Mouse (Mus musculus): ENCODE results near the gene Sec14l4. TPM values are rescaled to one million over a fixed set of nuclear protein-coding genes. Genes with fewer than 3 reads are reported as not detected.
"Not testable (repeated sequence)": the region's sequence is repeated elsewhere in the genome, so short reads cannot be mapped to it uniquely, and the experiment has no call there.

Gene Sec14l4
- polyA plus RNA-seq, 1 experiment from 2014 or later: not detected

DNA sequence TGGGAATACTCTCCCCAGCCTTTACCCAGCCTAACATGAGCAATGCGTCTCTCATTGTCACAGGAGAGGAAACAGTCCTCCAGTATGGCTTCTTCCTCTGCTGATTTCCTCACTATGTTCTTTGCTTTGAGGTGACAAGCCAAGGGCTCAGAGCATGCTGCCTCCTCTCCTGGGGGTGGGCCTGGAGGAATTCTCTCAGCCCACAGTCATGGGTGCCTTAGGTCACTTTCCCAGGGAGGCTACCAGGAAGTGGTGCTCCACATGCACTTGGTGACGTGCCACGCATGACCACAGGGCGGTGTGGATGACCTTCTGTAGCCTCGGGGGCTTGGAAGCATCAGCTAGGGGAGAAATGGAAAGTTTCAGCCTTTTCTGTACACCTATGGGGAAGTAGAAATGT, 35.8 kb upstream of the Sec14l4 start:
- H3K4me1 ChIP-seq (replicated peaks; ENCODE audit: control insufficient read depth, insufficient read depth, low read length): 0 out of 2 replicates have a peak, but pooled peaks cover 3% of the 10 kb centered on the region
- H3K36me3 ChIP-seq (ENCODE audit: control insufficient read depth, insufficient read depth): no peaks in the 10 kb centered on the region
- H3K9me3 ChIP-seq (ENCODE audit: control insufficient read depth, low read length): no peaks in the 10 kb centered on the region
- H3K4me2 ChIP-seq (ENCODE audit: low read length): no peak overlapping the region
- H3K27me3 ChIP-seq (replicated peaks; ENCODE audit: control insufficient read depth, insufficient read depth, low read length): peaks cover 26% of the 10 kb centered on the region
- H3K27ac ChIP-seq (ENCODE audit: low read length): no peak overlapping the region
- no peak for ATAC-seq
- H3K4me3 ChIP-seq (replicated peaks; ENCODE audit: low read length): no peak overlapping the region
- 89% methylated on average over 5 of the region's 5 CpGs for WGBS
- H3K9ac ChIP-seq (replicated peaks; ENCODE audit: low read depth, low read length): no peak overlapping the region

DNA sequence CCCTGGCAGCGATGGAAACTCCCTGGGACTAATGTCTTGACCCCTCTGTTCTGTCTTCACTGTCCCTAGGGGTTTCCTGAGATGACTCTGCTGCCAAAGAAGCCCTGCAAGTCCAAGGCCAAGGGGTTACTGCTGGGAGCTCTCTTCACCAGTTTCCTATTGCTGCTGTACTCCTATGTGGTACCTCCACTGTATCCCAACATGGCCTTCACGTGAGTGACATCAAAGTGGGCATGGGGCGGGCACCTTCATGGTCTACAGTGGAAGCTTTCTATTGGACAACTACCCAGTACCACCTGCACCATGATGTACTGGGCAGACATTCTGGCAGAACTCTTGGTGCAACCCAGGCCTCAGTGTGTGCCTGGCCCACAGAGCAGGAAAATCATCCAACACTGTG, 34.4 kb upstream of the Sec14l4 start:
- H3K27ac ChIP-seq (ENCODE audit: low read length): no peak overlapping the region
- H3K4me1 ChIP-seq (replicated peaks; ENCODE audit: control insufficient read depth, insufficient read depth, low read length): 0 out of 2 replicates have a peak, but pooled peaks cover 3% of the 10 kb centered on the region
- no peak for ATAC-seq
- no peak overlapping the region for H3K4me2 ChIP-seq (ENCODE audit: low read length)
- no peak overlapping the region for H3K9ac ChIP-seq (replicated peaks; ENCODE audit: low read depth, low read length)
- H3K27me3 ChIP-seq (replicated peaks; ENCODE audit: control insufficient read depth, insufficient read depth, low read length): peaks cover 26% of the 10 kb centered on the region
- WGBS: 90% methylated on average over 3 of the region's 3 CpGs
- no peaks in the 10 kb centered on the region for H3K9me3 ChIP-seq (ENCODE audit: control insufficient read depth, low read length)
- no peaks in the 10 kb centered on the region for H3K36me3 ChIP-seq (ENCODE audit: control insufficient read depth, insufficient read depth)
- no peak overlapping the region for H3K4me3 ChIP-seq (replicated peaks; ENCODE audit: low read length)

DNA sequence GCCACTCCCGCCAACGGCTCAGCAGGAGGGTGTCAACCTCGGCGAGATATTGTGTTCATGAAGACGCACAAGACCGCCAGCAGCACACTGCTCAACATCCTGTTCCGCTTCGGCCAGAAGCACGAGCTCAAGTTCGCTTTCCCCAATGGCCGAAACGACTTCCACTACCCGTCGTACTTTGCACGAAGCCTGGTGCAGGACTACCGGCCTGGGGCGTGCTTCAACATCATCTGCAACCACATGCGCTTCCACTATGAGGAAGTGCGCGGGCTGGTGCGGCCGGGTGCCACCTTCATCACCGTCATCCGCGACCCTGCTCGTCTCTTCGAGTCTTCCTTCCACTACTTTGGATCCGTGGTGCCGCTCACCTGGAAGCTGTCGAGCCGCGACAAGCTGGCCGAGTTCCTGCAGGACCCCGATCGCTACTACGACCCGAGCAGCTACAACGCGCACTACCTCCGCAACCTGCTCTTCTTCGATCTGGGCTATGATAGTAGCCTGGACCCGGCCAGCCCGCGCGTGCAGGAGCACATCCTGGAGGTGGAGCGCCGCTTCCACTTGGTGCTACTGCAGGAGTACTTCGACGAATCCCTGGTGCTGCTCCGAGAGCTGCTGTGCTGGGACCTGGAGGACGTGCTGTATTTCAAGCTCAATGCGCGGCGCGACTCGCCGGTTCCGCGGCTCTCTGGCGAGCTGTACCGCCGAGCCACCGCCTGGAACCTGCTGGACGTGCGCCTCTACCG, 33.1 kb upstream of the Sec14l4 start:
- no peak overlapping the region for H3K27ac ChIP-seq (ENCODE audit: low read length)
- peak overlapping the region; percentile 18 for H3K4me3 ChIP-seq (replicated peaks; ENCODE audit: low read length)
- no peak overlapping the region for H3K9ac ChIP-seq (replicated peaks; ENCODE audit: low read depth, low read length)
- no peaks in the 10 kb centered on the region for H3K9me3 ChIP-seq (ENCODE audit: control insufficient read depth, low read length)
- H3K27me3 ChIP-seq (replicated peaks; ENCODE audit: control insufficient read depth, insufficient read depth, low read length): peaks cover 26% of the 10 kb centered on the region
- 0 out of 2 replicates have a peak, but pooled peaks cover 3% of the 10 kb centered on the region for H3K4me1 ChIP-seq (replicated peaks; ENCODE audit: control insufficient read depth, insufficient read depth, low read length)
- ATAC-seq: no peak
- H3K4me2 ChIP-seq (ENCODE audit: low read length): peak overlapping the region; percentile 25
- H3K36me3 ChIP-seq (ENCODE audit: control insufficient read depth, insufficient read depth): no peaks in the 10 kb centered on the region
- WGBS: 6% methylated on average over 66 of the region's 66 CpGs

DNA sequence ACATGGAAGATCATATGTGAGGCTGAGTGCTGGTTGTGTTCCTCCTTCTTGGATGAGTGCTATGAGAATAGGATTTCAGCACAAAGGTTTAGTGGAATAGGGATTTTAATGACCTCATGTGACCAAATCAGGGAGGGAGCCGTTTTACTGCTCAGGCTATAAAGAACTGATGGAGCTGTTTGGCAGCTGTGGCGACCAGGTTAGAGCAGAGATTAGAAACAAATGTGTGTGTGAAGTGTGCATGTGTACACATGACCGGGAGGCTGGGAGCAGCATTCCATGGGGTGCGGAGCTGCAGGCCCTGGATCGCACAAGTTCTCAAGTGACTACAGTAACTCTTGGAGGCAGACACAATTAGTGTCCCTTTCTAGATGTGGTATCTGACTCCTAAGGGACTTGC, 31.7 kb upstream of the Sec14l4 start:
- H3K4me1 ChIP-seq (replicated peaks; ENCODE audit: control insufficient read depth, insufficient read depth, low read length): 0 out of 2 replicates have a peak, but pooled peaks cover 3% of the 10 kb centered on the region
- ATAC-seq: no peak
- H3K9me3 ChIP-seq (ENCODE audit: control insufficient read depth, low read length): no peaks in the 10 kb centered on the region
- WGBS: 79% methylated on average over 5 of the region's 5 CpGs
- no peaks in the 10 kb centered on the region for H3K36me3 ChIP-seq (ENCODE audit: control insufficient read depth, insufficient read depth)
- H3K4me2 ChIP-seq (ENCODE audit: low read length): no peak overlapping the region
- no peak overlapping the region for H3K4me3 ChIP-seq (replicated peaks; ENCODE audit: low read length)
- H3K27ac ChIP-seq (ENCODE audit: low read length): no peak overlapping the region
- H3K9ac ChIP-seq (replicated peaks; ENCODE audit: low read depth, low read length): no peak overlapping the region
- peaks cover 26% of the 10 kb centered on the region for H3K27me3 ChIP-seq (replicated peaks; ENCODE audit: control insufficient read depth, insufficient read depth, low read length)

DNA sequence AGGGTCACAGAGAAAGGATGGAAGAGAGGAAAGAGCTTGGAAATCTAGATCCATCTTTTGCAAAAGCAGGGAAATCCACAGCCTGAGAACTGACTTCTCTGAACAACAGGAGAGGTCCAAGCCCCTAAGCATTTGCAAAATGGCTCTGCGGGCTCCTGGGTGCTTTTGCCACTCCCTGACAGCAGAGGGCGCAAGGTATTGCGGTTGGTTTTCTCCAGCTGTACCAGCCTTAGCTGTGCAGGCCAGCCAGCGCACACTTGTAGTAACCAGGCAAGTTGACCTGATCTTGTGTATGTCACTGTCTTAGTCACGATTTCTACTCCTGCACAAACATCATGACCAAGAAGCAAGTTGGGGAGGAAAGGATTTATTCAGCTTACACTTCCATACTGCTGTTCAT, 29.7 kb upstream of the Sec14l4 start:
- WGBS: 3% methylated on average over 5 of the region's 5 CpGs
- H3K4me1 ChIP-seq (replicated peaks; ENCODE audit: control insufficient read depth, insufficient read depth, low read length): 0 out of 2 replicates have a peak, but pooled peaks cover 3% of the 10 kb centered on the region
- no peaks in the 10 kb centered on the region for H3K9me3 ChIP-seq (ENCODE audit: control insufficient read depth, low read length)
- H3K4me3 ChIP-seq (replicated peaks; ENCODE audit: low read length): no peak overlapping the region
- H3K27ac ChIP-seq (ENCODE audit: low read length): no peak overlapping the region
- no peaks in the 10 kb centered on the region for H3K36me3 ChIP-seq (ENCODE audit: control insufficient read depth, insufficient read depth)
- no peak for ATAC-seq
- H3K27me3 ChIP-seq (replicated peaks; ENCODE audit: control insufficient read depth, insufficient read depth, low read length): peaks cover 26% of the 10 kb centered on the region
- H3K9ac ChIP-seq (replicated peaks; ENCODE audit: low read depth, low read length): no peak overlapping the region
- H3K4me2 ChIP-seq (ENCODE audit: low read length): no peak overlapping the region

DNA sequence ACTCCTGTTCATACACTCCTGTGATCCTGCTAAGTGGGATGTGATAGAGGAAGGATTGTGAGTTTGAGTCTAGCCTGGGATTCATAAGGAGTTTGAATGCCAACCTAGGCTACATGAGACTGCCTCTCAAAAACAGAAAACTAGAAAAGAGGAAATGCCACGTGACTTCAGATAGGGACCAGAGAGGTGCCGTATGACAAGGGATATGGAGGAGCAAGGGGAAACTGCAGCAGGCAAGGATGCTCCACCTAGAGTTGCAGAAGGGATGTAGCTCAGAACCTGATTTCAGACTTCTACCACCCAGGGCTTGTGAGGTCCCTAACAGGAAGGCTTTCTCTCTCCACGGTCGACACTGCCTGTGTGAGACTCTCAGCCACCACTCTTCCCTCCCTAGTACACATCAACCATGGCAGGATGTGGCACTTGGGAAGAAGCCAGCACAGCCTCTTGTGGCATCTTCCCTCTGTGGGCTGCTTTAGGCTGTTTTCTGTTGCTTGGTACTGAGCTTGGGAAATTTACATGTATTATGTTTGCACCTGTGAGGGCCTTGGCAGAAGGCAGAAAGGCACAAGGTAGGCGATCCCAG, 25.9 kb upstream of the Sec14l4 start:
- H3K36me3 ChIP-seq (ENCODE audit: control insufficient read depth, insufficient read depth): no peaks in the 10 kb centered on the region
- no peak overlapping the region for H3K4me3 ChIP-seq (replicated peaks; ENCODE audit: low read length)
- WGBS: 61% methylated on average over 5 of the region's 5 CpGs
- no peaks in the 10 kb centered on the region for H3K9me3 ChIP-seq (ENCODE audit: control insufficient read depth, low read length)
- H3K27me3 ChIP-seq (replicated peaks; ENCODE audit: control insufficient read depth, insufficient read depth, low read length): no peaks in the 10 kb centered on the region; the same call in 1 of the 2 replicates
- no peak overlapping the region for H3K9ac ChIP-seq (replicated peaks; ENCODE audit: low read depth, low read length)
- H3K4me2 ChIP-seq (ENCODE audit: low read length): no peak overlapping the region
- no peaks in the 10 kb centered on the region for H3K4me1 ChIP-seq (replicated peaks; ENCODE audit: control insufficient read depth, insufficient read depth, low read length)
- no peak for ATAC-seq
- H3K27ac ChIP-seq (ENCODE audit: low read length): no peak overlapping the region

DNA sequence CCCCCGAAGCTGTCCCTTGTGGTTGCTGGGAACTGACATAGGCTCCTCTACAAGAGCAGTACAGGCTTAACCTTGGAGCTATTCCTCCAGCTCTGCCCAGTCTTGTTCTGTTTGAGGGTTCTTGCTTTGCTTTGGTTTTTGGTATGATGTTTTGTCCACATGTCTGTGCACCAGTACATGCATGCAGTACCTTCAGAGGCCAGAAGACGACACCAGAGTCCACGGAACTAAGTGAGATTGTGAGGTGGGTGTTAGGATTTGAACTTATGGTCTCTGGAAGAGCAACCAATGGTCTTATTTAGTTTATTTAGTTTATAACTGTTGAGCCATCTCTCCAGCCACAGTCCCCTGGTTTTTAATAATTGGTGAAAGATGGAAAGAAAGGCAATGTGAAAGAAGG, 24.8 kb upstream of the Sec14l4 start:
- H3K27me3 ChIP-seq (replicated peaks; ENCODE audit: control insufficient read depth, insufficient read depth, low read length): no peaks in the 10 kb centered on the region
- H3K27ac ChIP-seq (ENCODE audit: low read length): no peak overlapping the region
- no peaks in the 10 kb centered on the region for H3K4me1 ChIP-seq (replicated peaks; ENCODE audit: control insufficient read depth, insufficient read depth, low read length)
- H3K4me3 ChIP-seq (replicated peaks; ENCODE audit: low read length): no peak overlapping the region
- no peaks in the 10 kb centered on the region for H3K36me3 ChIP-seq (ENCODE audit: control insufficient read depth, insufficient read depth)
- 88% methylated on average over 3 of the region's 3 CpGs for WGBS
- H3K9ac ChIP-seq (replicated peaks; ENCODE audit: low read depth, low read length): no peak overlapping the region
- H3K4me2 ChIP-seq (ENCODE audit: low read length): no peak overlapping the region
- no peaks in the 10 kb centered on the region for H3K9me3 ChIP-seq (ENCODE audit: control insufficient read depth, low read length)
- no peak for ATAC-seq

DNA sequence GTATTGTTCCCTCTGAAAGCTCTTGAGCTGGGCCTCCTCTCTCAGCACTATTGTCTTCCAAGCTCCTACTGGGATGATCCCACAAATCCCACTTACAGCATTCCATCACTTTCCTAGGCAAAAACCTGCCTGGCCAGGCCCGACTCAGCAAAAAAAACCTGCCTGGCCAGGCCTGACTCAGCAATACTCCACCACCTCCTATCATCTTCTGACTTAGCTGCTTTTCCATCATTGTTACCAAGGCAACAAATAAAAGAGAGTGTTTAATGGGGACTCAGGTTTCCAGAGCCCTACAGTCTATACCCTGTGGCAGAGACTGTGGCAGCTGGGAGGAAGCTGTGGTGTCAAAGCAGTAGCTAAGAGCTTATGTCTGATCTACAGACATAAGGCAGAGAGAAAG, 18.6 kb upstream of the Sec14l4 start:
- H3K4me1 ChIP-seq (replicated peaks; ENCODE audit: control insufficient read depth, insufficient read depth, low read length): no peaks in the 10 kb centered on the region
- H3K27ac ChIP-seq (ENCODE audit: low read length): no peak overlapping the region
- ATAC-seq: no peak
- WGBS: 50% methylated on average over 1 of the region's 1 CpGs
- no peak overlapping the region for H3K9ac ChIP-seq (replicated peaks; ENCODE audit: low read depth, low read length)
- no peaks in the 10 kb centered on the region; the same call in 1 of the 2 replicates for H3K9me3 ChIP-seq (ENCODE audit: control insufficient read depth, low read length)
- no peak overlapping the region for H3K4me3 ChIP-seq (replicated peaks; ENCODE audit: low read length)
- no peaks in the 10 kb centered on the region for H3K27me3 ChIP-seq (replicated peaks; ENCODE audit: control insufficient read depth, insufficient read depth, low read length)
- H3K4me2 ChIP-seq (ENCODE audit: low read length): no peak overlapping the region
- H3K36me3 ChIP-seq (ENCODE audit: control insufficient read depth, insufficient read depth): no peaks in the 10 kb centered on the region

DNA sequence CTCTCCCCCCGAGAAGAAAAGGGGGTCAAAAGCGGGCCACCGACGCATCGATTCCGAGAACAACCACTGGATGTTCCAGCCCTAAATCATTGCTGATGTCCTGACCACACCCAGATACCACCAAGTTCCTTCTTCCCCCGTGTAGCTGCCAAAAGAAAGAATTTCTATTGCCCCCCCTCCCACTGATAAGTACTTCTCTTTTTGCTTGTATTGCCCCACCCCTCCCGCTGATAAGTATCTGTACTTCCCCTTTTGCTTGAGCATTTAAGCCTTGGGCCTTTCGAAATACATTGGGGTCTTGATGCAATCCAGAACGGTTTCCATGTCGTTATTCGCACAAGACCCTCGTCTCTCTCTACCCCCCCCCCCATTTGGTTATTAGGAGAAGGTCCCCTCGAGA, 15.5 kb upstream of the Sec14l4 start:
- not testable (repeated sequence) for ATAC-seq; H3K9ac ChIP-seq (replicated peaks; ENCODE audit: low read depth, low read length); H3K4me2 ChIP-seq (ENCODE audit: low read length); H3K9me3 ChIP-seq (ENCODE audit: control insufficient read depth, low read length); H3K36me3 ChIP-seq (ENCODE audit: control insufficient read depth, insufficient read depth); H3K27me3 ChIP-seq (replicated peaks; ENCODE audit: control insufficient read depth, insufficient read depth, low read length); H3K4me3 ChIP-seq (replicated peaks; ENCODE audit: low read length); H3K27ac ChIP-seq (ENCODE audit: low read length); H3K4me1 ChIP-seq (replicated peaks; ENCODE audit: control insufficient read depth, insufficient read depth, low read length)
- WGBS: 90% methylated on average over 14 of the region's 14 CpGs
